Mouse (Mus musculus) cerebellum, adult 2 months (tissue): ENCODE measurements around the gene Gm17349. TPM values are rescaled to one million over a fixed set of nuclear protein-coding genes. Genes with fewer than 3 reads are reported as not detected.

Source experiments
- DNase-seq, 2 experiments: peaks; one replicate each; pipeline ENCODE4 v3.0.0; 2021
- H3K27ac ChIP-seq: fragments of 200-500 bp; 2 replicates; pipeline ENCODE4 v1.5.1; 2012; ENCODE audit warnings: low read length, control low read depth, inconsistent platforms; ENCODE audit not compliant: insufficient read depth
- H3K27me3 ChIP-seq: fragments of 200-500 bp; 2 replicates; pipeline ENCODE4 v1.6.1; 2012; ENCODE audit warnings: inconsistent platforms, mild to moderate bottlenecking, low read length, moderate library complexity; ENCODE audit not compliant: control insufficient read depth, insufficient read depth
- H3K4me1 ChIP-seq: fragments of 200-500 bp; 2 replicates; pipeline ENCODE4 v1.6.1; 2011; ENCODE audit warnings: low read length; ENCODE audit not compliant: control insufficient read depth, insufficient read depth
- H3K4me3 ChIP-seq: fragments of 200-500 bp; replicated peaks from 2 replicates; pipeline ENCODE3; 2011; ENCODE audit warnings: mild to moderate bottlenecking, low read depth, low read length, control low read depth; ENCODE audit not compliant: insufficient read depth
- CTCF ChIP-seq: fragments of 200-500 bp; IDR thresholded peaks from 2 replicates; pipeline ENCODE4 v1.5.1; 2011; ENCODE audit warnings: low read depth, mild to moderate bottlenecking, control low read depth, low read length, moderate library complexity, borderline replicate concordance; ENCODE audit not compliant: insufficient read depth
- POLR2A ChIP-seq: fragments of 200-500 bp; IDR thresholded peaks from 2 replicates; pipeline ENCODE4 v1.6.1; 2011; ENCODE audit warnings: low read length, control low read depth, borderline replicate concordance; ENCODE audit not compliant: insufficient read depth
- WGBS: fragments of 180-500 bp; shearing (Covaris S2); methylation state at CpG from one replicate; pipeline ENCODE4 v1.1.7; 2018; 5-methylcytosine and 5-hydroxymethylcytosine counted together
- polyA plus RNA-seq: library from polyadenylated mRNA; depleted of rRNA; stranded (reverse); fragments of >200 nt; gene quantifications from 2 replicates; pipeline ENCODE4 v1.2.3, GENCODE M21; 2012

Gm17349 gene
- polyA plus RNA-seq, 1 experiment, result not detected

DNA sequence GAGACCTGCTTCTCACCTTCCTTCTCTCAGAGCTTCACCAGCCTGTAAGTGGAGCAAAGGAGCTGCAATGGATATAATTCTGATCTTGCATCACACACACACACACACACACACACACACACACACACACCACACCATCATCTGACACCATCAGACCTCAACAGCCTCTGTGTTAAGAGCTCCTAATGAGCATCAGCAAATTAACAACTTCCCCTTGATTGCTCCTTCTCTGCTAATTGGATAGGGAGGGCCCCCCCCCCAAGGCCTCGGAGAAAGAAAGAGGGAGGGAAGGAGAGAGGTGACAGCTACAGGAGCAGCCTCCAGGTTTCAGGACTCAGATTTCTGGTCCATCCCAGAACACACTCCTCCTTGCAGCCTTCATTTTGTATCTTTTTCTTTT lies 35.9 kb downstream of the Gm17349 start:
- WGBS, result 0% methylated on average over 1 of the region's 1 CpGs

GRCm38 (mm10) chr15:99668881-99669280 lies 36.4 kb downstream of the Gm17349 start:
- TF ChIP-seq CTCF, result peak; percentile 97
- TF ChIP-seq POLR2A, result no peak
- DNase-seq, result peak; percentile 83 to 86
- peak overlapping the region; percentile 79 for H3K27ac ChIP-seq
- WGBS, result 4% methylated on average over 12 of the region's 12 CpGs
- peaks cover 41% of the 10 kb centered on the region for H3K4me1 ChIP-seq
- no peaks in the 10 kb centered on the region for H3K27me3 ChIP-seq
- H3K4me3 ChIP-seq, result no peak overlapping the region

More for the DNA sequence above, 35.9 kb downstream of the Gm17349 start:
- TF ChIP-seq POLR2A, result no peak
- TF ChIP-seq CTCF, result no peak
- H3K27ac ChIP-seq, result peak overlapping the region; percentile 98
- no peaks in the 10 kb centered on the region for H3K27me3 ChIP-seq
- DNase-seq, result no peak
- peaks cover 38% of the 10 kb centered on the region for H3K4me1 ChIP-seq
- H3K4me3 ChIP-seq, result no peak overlapping the region

- no peak for TF ChIP-seq CTCF
- no peak for TF ChIP-seq POLR2A
- Histone ChIP-seq H3K4me3 (no peak overlapping the region), H3K27me3 (no peaks in the 10 kb centered on the region), H3K4me1 (peaks cover 30% of the 10 kb centered on the region), H3K27ac (no peak overlapping the region)
- DNase-seq, result no peak
- 99% methylated on average over 2 of the region's 2 CpGs for WGBS
Observed at GRCm38 (mm10) chr15:99667544-99667943, 37.7 kb downstream of the Gm17349 start.

DNA sequence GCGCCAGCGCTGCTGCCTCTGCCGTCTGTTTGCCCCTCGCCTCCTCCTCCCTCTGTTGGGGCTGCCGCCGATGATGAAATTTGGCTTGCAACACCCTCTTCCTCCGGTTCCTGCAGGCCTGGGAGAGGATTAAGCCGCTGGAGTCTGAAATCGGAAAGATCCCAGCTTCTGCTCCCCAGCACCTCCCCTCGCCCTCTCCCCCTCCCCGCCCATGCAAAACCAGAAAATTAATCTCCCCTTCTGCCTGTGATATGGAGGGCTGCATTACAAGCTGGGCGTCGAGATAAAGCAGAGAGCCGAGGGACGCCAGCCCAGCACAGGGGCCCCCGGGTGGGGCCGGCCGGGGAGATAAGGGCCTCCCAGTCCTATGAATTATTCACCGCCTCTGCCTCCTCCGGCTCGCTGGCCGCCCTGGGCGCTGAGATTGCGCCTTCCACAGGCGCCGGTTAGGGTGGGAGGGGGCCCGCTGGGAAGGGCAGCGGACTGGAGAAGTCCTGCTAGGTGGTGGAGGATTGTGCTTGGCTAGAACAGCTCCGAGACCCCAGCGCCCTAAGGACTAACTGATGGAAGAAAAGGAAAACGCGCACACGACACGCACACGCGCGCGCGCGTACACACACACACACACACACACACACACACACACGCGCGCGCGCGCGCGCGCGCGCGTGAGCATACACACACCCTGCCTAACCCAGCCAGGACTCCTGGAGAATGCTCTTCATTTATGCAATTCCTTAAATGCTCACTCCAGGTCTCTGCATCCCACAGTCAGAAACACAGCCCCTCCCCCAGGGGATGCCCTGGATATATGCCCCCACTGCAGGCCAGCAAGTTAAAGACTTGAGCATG lies 40.5 kb downstream of the Gm17349 start:
- TF ChIP-seq CTCF, result no peak
- peak; percentile 22; the same call in 1 of the 2 replicates for TF ChIP-seq POLR2A
- DNase-seq, result peak; percentile 70 to 72
- WGBS, result 1% methylated on average over 51 of the region's 52 CpGs
- peak overlapping the region; percentile 80 for H3K4me3 ChIP-seq
- peaks cover 25% of the 10 kb centered on the region for H3K4me1 ChIP-seq
- H3K27ac ChIP-seq, result peak overlapping the region; percentile 90
- no peaks in the 10 kb centered on the region for H3K27me3 ChIP-seq

DNA sequence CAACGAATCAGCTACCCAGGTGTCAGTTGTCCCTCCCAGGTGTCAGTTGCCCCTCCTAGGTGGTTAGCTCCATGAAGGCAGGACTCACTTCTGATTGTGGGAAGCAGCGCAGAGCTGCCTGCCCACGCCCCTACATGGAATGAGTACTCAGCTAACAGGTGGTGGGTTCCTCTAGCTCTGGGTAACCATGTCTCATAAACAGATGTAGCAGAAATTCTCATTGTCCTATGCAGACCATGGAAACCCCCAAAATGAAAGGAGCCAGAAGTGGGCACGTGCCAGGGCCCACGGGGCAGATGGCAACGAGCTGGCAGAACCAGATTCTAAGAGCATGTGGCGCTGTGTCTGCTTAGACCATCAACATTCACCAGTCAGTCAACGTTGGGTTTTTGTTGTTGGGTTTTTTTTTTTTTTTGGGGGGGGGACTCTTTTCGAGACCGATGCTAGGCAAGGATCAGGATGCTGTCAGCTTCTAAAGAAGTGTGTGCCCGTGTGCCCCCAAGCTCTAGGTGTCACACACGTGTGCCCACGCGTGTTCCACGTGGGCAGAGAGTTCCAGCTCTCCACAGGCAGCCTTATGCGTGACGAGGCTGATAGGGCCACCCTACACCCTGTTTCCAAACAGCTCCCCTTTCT lies 41.2 kb downstream of the Gm17349 start:
- Histone ChIP-seq H3K4me1 (peaks cover 20% of the 10 kb centered on the region), H3K27me3 (no peaks in the 10 kb centered on the region), H3K27ac (peak overlapping the region; percentile 90), H3K4me3 (peak overlapping the region; percentile 80)
- peak in 1 of 2 experiments; percentile 43 for DNase-seq
- 8% methylated on average over 17 of the region's 17 CpGs for WGBS
- TF ChIP-seq CTCF, result no peak

DNA sequence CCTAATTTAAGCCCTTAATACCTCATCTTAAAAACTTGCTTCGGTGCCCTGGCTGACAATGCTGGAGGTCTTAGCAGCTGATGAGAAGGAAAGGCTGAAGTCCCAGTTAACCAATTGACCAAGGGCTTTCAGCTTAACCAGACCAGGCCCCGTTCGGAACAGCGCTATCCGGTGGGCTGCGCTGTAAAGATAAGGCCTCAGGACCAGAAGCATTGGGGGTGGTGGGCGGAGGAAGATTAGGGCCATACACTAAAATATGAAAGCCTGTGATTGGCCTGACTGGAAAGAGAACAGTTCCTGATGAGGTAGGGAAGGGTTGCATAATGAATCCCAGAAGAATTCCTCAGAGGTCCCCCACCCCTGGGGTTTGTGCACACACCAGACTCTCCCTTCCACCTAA lies 42.9 kb downstream of the Gm17349 start:
- no peak for TF ChIP-seq CTCF
- no peak for TF ChIP-seq POLR2A
- no peak overlapping the region for H3K4me3 ChIP-seq
- peaks cover 15% of the 10 kb centered on the region; the same call in 1 of the 2 replicates for H3K4me1 ChIP-seq
- H3K27ac ChIP-seq, result no peak overlapping the region
- H3K27me3 ChIP-seq, result no peaks in the 10 kb centered on the region
- no peak for DNase-seq
- 91% methylated on average over 7 of the region's 7 CpGs for WGBS

DNA sequence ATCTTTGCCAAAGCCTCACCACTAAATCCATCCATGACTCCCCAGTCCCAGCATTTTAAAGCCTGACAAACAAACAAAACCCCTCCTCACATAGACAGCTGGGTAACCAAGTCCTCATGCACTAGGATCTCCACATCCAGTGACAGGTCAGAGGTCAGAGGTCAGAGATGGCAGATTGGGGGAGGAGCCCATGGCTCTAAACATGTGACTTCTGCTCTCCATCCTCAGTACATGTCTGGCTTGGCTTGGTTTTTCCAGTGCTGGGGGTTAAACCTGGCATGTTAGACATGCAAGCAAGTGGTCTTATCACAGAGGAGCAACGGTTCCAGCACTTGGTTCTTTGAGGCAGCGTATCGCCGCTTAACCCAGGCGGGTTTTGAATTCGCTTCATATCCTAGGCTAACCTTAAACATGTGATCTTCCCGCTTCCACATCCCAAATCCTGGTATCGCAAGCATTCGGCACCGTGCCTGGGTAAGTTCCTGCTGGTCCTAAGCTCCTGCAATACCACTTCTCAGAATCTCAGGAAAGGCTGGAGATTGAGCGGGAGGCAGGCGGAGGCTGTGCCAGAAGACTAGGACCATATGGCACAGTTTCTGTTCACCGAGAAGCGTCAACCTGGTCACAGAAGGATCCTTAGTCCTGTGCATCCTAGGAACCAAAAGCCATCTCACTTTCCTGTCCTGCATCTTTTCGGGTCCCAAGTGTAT lies 44.0 kb downstream of the Gm17349 start:
- Histone ChIP-seq H3K27me3 (no peaks in the 10 kb centered on the region), H3K27ac (peak overlapping the region; percentile 43), H3K4me1 (peaks cover 15% of the 10 kb centered on the region; the same call in 1 of the 2 replicates), H3K4me3 (no peak overlapping the region)
- WGBS, result 30% methylated on average over 15 of the region's 15 CpGs
- TF ChIP-seq POLR2A, result no peak
- no peak for TF ChIP-seq CTCF
- peak; percentile 82 to 87 for DNase-seq

DNA sequence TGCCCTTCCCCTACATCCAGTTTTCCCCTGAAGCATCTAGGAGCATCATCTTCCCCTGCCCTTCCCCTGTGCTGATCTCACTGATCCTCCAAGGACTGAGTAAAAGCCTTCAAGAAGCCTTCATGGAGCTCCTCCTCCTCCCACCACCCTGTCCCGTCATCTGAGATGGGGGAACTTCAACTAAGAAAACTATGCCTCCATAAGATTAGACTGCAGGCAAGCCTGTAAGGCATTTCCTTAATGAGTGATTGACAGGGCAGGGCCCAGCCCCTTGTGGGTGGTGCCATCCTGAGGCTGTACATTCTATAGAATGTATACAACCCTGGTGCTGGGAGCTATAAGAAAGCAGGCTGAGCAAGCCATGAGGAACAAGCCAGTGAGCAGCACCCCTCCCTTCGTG lies 46.9 kb downstream of the Gm17349 start:
- peaks cover 11% of the 10 kb centered on the region; the same call in 1 of the 2 replicates for H3K4me1 ChIP-seq
- H3K4me3 ChIP-seq, result no peak overlapping the region
- no peak for TF ChIP-seq POLR2A
- TF ChIP-seq CTCF, result no peak
- no peak for DNase-seq
- no peak overlapping the region for H3K27ac ChIP-seq
- WGBS, result 85% methylated on average over 2 of the region's 2 CpGs
- no peaks in the 10 kb centered on the region for H3K27me3 ChIP-seq
